Mouse (Mus musculus): Measurements from ENCODE around the gene Pde6g. TPM values are rescaled to one million over a fixed set of nuclear protein-coding genes. Genes with fewer than 3 reads are reported as not detected.

Pde6g gene
- not detected in 2 replicates for polyA plus RNA-seq (2016; fragmentation: Nextera tagmentation; extraction: Ambion mirVana)

GRCm38 (mm10) chr11:120453306-120453705 lies at the start of gene Pde6g:
Gene Pde6g, minus strand, starts transcription at chr11:120453500.
- peaks cover 10% of the 10 kb centered on the region for H3K4me1 ChIP-seq
- no peaks in the 10 kb centered on the region; the same call in 1 of the 2 replicates for H3K36me3 ChIP-seq
- no peak within 1 kb of the TSS for H3K9ac ChIP-seq
- no peak within 1 kb of the TSS for H3K27ac ChIP-seq
- no peak within 1 kb of the TSS for H3K4me2 ChIP-seq (replicated peaks)
- 92% methylated on average over 4 of the region's 4 CpGs for WGBS
- H3K4me3 ChIP-seq: no peak within 1 kb of the TSS
- H3K27me3 ChIP-seq: no peaks in the 10 kb centered on the region
- no peak for ATAC-seq (ENCODE audit: low FRiP score)
- H3K9me3 ChIP-seq (replicated peaks): no peaks in the 10 kb centered on the region

- no peaks in the 10 kb centered on the region for H3K4me1 ChIP-seq
- 88% methylated on average over 4 of the region's 4 CpGs for WGBS
- H3K9me3 ChIP-seq (replicated peaks): no peaks in the 10 kb centered on the region
- no peak overlapping the region for H3K4me3 ChIP-seq
- no peak overlapping the region for H3K27ac ChIP-seq
- H3K36me3 ChIP-seq: peaks cover 28% of the 10 kb centered on the region
- no peak overlapping the region for H3K9ac ChIP-seq
- ATAC-seq (ENCODE audit: low FRiP score): no peak
- no peaks in the 10 kb centered on the region for H3K27me3 ChIP-seq
- H3K4me2 ChIP-seq (replicated peaks): no peak overlapping the region
These were observed 48.4 kb upstream of the Pde6g start for GRCm38 (mm10) chr11:120501701-120502100.

- no peak overlapping the region for H3K4me3 ChIP-seq
- WGBS: 62% methylated on average over 6 of the region's 6 CpGs
- no peaks in the 10 kb centered on the region for H3K27me3 ChIP-seq
- H3K27ac ChIP-seq: no peak overlapping the region
- no peaks in the 10 kb centered on the region for H3K4me1 ChIP-seq
- H3K36me3 ChIP-seq: peaks cover 35% of the 10 kb centered on the region
- no peaks in the 10 kb centered on the region for H3K9me3 ChIP-seq (replicated peaks)
- no peak overlapping the region for H3K9ac ChIP-seq
- no peak overlapping the region for H3K4me2 ChIP-seq (replicated peaks)
- ATAC-seq (ENCODE audit: low FRiP score): no peak
These were observed 47.7 kb upstream of the Pde6g start for GRCm38 (mm10) chr11:120501018-120501417.

- no peaks in the 10 kb centered on the region for H3K9me3 ChIP-seq (replicated peaks)
- no peaks in the 10 kb centered on the region for H3K4me1 ChIP-seq
- 19% methylated on average over 3 of the region's 3 CpGs for WGBS
- no peaks in the 10 kb centered on the region for H3K27me3 ChIP-seq
- no peak overlapping the region for H3K9ac ChIP-seq
- no peak overlapping the region for H3K27ac ChIP-seq
- H3K4me3 ChIP-seq: no peak overlapping the region
- ATAC-seq (ENCODE audit: low FRiP score): no peak
- no peak overlapping the region for H3K4me2 ChIP-seq (replicated peaks)
- peaks cover 42% of the 10 kb centered on the region for H3K36me3 ChIP-seq
These were observed 47.1 kb upstream of the Pde6g start for GRCm38 (mm10) chr11:120500357-120500756.

- 81% methylated on average over 6 of the region's 6 CpGs for WGBS
- Histone ChIP-seq H3K27me3 (no peaks in the 10 kb centered on the region), H3K36me3 (peaks cover 46% of the 10 kb centered on the region), H3K9ac (no peak overlapping the region), H3K27ac (no peak overlapping the region), H3K4me1 (no peaks in the 10 kb centered on the region), H3K4me2 (replicated peaks) (no peak overlapping the region), H3K9me3 (replicated peaks) (no peaks in the 10 kb centered on the region), H3K4me3 (no peak overlapping the region)
- ATAC-seq (ENCODE audit: low FRiP score): no peak
These were observed 46.6 kb upstream of the Pde6g start for GRCm38 (mm10) chr11:120499894-120500293.

- Histone ChIP-seq H3K4me1 (peaks cover under 1% of the 10 kb centered on the region), H3K4me2 (replicated peaks) (no peak overlapping the region), H3K9me3 (replicated peaks) (no peaks in the 10 kb centered on the region), H3K27ac (no peak overlapping the region), H3K27me3 (no peaks in the 10 kb centered on the region), H3K36me3 (peaks cover 53% of the 10 kb centered on the region), H3K4me3 (no peak overlapping the region), H3K9ac (peak overlapping the region; percentile 23; the same call in 1 of the 2 replicates)
- ATAC-seq (ENCODE audit: low FRiP score): no peak
- WGBS: 87% methylated on average over 5 of the region's 5 CpGs
These were observed 45.6 kb upstream of the Pde6g start for GRCm38 (mm10) chr11:120498891-120499290.

- no peak for ATAC-seq (ENCODE audit: low FRiP score)
- no peak overlapping the region for H3K4me3 ChIP-seq
- no peaks in the 10 kb centered on the region for H3K27me3 ChIP-seq
- peaks cover 7% of the 10 kb centered on the region for H3K4me1 ChIP-seq
- H3K9me3 ChIP-seq (replicated peaks): no peaks in the 10 kb centered on the region
- no peak overlapping the region for H3K27ac ChIP-seq
- no peak overlapping the region for H3K4me2 ChIP-seq (replicated peaks)
- 95% methylated on average over 12 of the region's 12 CpGs for WGBS
- no peak overlapping the region for H3K9ac ChIP-seq
- peaks cover 53% of the 10 kb centered on the region for H3K36me3 ChIP-seq
These were observed 44.9 kb upstream of the Pde6g start for GRCm38 (mm10) chr11:120498226-120498625.

GRCm38 (mm10) chr11:120497436-120497835 lies 44.1 kb upstream of the Pde6g start:
- peaks cover 53% of the 10 kb centered on the region for H3K36me3 ChIP-seq
- no peak overlapping the region for H3K4me3 ChIP-seq

GRCm38 (mm10) chr11:120493911-120494310 lies 40.6 kb upstream of the Pde6g start:
- no peak overlapping the region for H3K9ac ChIP-seq
- H3K4me2 ChIP-seq (replicated peaks): peak overlapping the region; percentile 86; the same call in 1 of the 2 replicates
- 83% methylated on average over 3 of the region's 3 CpGs for WGBS
- H3K4me3 ChIP-seq: no peak overlapping the region
- H3K4me1 ChIP-seq: peaks cover 34% of the 10 kb centered on the region
- peaks cover 49% of the 10 kb centered on the region for H3K36me3 ChIP-seq
- no peak overlapping the region for H3K27ac ChIP-seq
- no peaks in the 10 kb centered on the region for H3K27me3 ChIP-seq
- no peaks in the 10 kb centered on the region for H3K9me3 ChIP-seq (replicated peaks)
- no peak for ATAC-seq (ENCODE audit: low FRiP score)

More at GRCm38 (mm10) chr11:120497436-120497835, 44.1 kb upstream of the Pde6g start:
- Histone ChIP-seq H3K9ac (no peak overlapping the region), H3K27me3 (no peaks in the 10 kb centered on the region), H3K4me1 (peaks cover 15% of the 10 kb centered on the region), H3K9me3 (replicated peaks) (no peaks in the 10 kb centered on the region), H3K27ac (no peak overlapping the region), H3K4me2 (replicated peaks) (no peak overlapping the region)
- WGBS: 92% methylated on average over 3 of the region's 3 CpGs
- no peak for ATAC-seq (ENCODE audit: low FRiP score)

GRCm38 (mm10) chr11:120493351-120493750 lies 40.1 kb upstream of the Pde6g start:
- 57% methylated on average over 3 of the region's 3 CpGs for WGBS

GRCm38 (mm10) chr11:120492878-120493203 lies 39.5 kb upstream of the Pde6g start:
- Histone ChIP-seq H3K9ac (peak overlapping the region; percentile 82), H3K4me1 (peaks cover 34% of the 10 kb centered on the region), H3K4me3 (peak overlapping the region; percentile 80), H3K9me3 (replicated peaks) (no peaks in the 10 kb centered on the region), H3K27me3 (no peaks in the 10 kb centered on the region), H3K4me2 (replicated peaks) (peak overlapping the region; percentile 86), H3K36me3 (peaks cover 49% of the 10 kb centered on the region), H3K27ac (peak overlapping the region; percentile 81)
- ATAC-seq (ENCODE audit: low FRiP score): no peak
- 32% methylated on average over 3 of the region's 3 CpGs for WGBS

More at GRCm38 (mm10) chr11:120493351-120493750, 40.1 kb upstream of the Pde6g start:
- Histone ChIP-seq H3K27ac (peak overlapping the region; percentile 81), H3K9me3 (replicated peaks) (no peaks in the 10 kb centered on the region), H3K27me3 (no peaks in the 10 kb centered on the region), H3K9ac (peak overlapping the region; percentile 82), H3K36me3 (peaks cover 49% of the 10 kb centered on the region), H3K4me1 (peaks cover 34% of the 10 kb centered on the region), H3K4me2 (replicated peaks) (peak overlapping the region; percentile 86), H3K4me3 (peak overlapping the region; percentile 80)
- ATAC-seq (ENCODE audit: low FRiP score): no peak

- Histone ChIP-seq H3K9me3 (replicated peaks) (no peaks in the 10 kb centered on the region), H3K4me3 (peak overlapping the region; percentile 80), H3K4me1 (peaks cover 34% of the 10 kb centered on the region), H3K27ac (peak overlapping the region; percentile 81), H3K4me2 (replicated peaks) (peak overlapping the region; percentile 86), H3K36me3 (peaks cover 49% of the 10 kb centered on the region), H3K9ac (peak overlapping the region; percentile 82), H3K27me3 (no peaks in the 10 kb centered on the region)
- peak; percentile 10 for ATAC-seq (ENCODE audit: low FRiP score)
- WGBS: 1% methylated on average over 48 of the region's 48 CpGs
These were observed 39.0 kb upstream of the Pde6g start for GRCm38 (mm10) chr11:120492024-120492877.

Data from hindbrain, embryonic 12.5 days (tissue).